Comparison of ENCODE assay signal across 8 mouse cellular contexts in the genomic region with DNA sequence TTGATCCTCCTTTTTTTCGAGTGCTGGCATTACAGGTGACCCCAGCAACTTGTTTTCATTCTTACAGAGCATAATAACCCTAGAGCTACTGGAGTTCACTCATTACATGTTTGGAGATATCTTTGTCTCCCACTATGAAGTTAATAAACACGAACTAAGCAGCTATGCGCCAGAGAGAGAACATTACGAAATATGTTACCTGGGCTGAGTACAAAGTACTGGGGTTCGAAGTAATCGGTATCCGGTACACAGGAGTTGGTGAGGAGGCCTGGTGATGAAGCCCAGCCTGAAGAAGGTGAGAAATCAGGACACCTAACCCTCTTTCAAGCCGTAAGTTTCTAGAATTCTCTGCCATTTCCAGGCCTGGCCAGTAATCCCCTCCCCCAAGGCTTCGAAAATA. TPM values are rescaled to one million over a fixed set of nuclear protein-coding genes. Genes with fewer than 3 reads are reported as not detected.
DNase-seq lines count a peak whose midpoint lies in the region; ATAC-seq and TF ChIP-seq lines count a peak whose summit lies in the region.

No protein-coding gene starts in this region.

- H3K4me2 ChIP-seq in forebrain, embryonic 14.5 days (ENCODE audit: low read length) = peak overlapping the region; percentile 83
- peak overlapping the region; percentile 81 for H3K4me2 ChIP-seq in liver, embryonic 16.5 days (ENCODE audit: low read depth, low read length)

- no peaks in the 10 kb centered on the region for H3K27me3 ChIP-seq in heart, embryonic 10.5 days (ENCODE audit: insufficient read depth, poor library complexity, severe bottlenecking)
- H3K27me3 ChIP-seq in C2C12 (ENCODE audit: control insufficient read depth, insufficient read depth, insufficient read length) = no peaks in the 10 kb centered on the region
- H3K27me3 ChIP-seq in forebrain, embryonic 14.5 days (replicated peaks; ENCODE audit: control insufficient read depth, insufficient read depth, low read length) = no peaks in the 10 kb centered on the region
- no peaks in the 10 kb centered on the region for H3K27me3 ChIP-seq in liver, embryonic 16.5 days (ENCODE audit: control insufficient read depth, insufficient read depth, low read depth, low read length)

- H3K4me1 ChIP-seq in heart, embryonic 10.5 days = peaks cover 9% of the 10 kb centered on the region; the same call in 1 of the 2 replicates
- H3K4me1 ChIP-seq in forebrain, embryonic 14.5 days (ENCODE audit: control insufficient read depth, insufficient read depth, low read length) = peaks cover 14% of the 10 kb centered on the region
- peaks cover 15% of the 10 kb centered on the region for H3K4me1 ChIP-seq in liver, embryonic 16.5 days (ENCODE audit: control insufficient read depth, low read depth, low read length)

- peak overlapping the region; percentile 18 for H3ac ChIP-seq in C2C12 (ENCODE audit: control insufficient read depth, insufficient read length, low read depth)

- peak overlapping the region; percentile 95 for H3K4me3 ChIP-seq in heart, embryonic 10.5 days
- H3K4me3 ChIP-seq in C2C12 (ENCODE audit: insufficient read depth, poor library complexity, severe bottlenecking) = peak overlapping the region; percentile 100
- peak overlapping the region; percentile 95 for H3K4me3 ChIP-seq in forebrain, embryonic 14.5 days (ENCODE audit: low read depth, low read length)
- peak overlapping the region; percentile 86 for H3K4me3 ChIP-seq in liver, embryonic 16.5 days (ENCODE audit: low read depth, low read length)

- peak overlapping the region; percentile 93; the same call in 1 of the 2 replicates for H3K27ac ChIP-seq in heart, embryonic 10.5 days
- H3K27ac ChIP-seq in forebrain, embryonic 14.5 days (ENCODE audit: low read depth, low read length) = no peak overlapping the region
- peak overlapping the region; percentile 80 for H3K27ac ChIP-seq in liver, embryonic 16.5 days (ENCODE audit: low read length)

- H3K36me3 ChIP-seq in heart, embryonic 10.5 days = peaks cover 44% of the 10 kb centered on the region
- peaks cover 30% of the 10 kb centered on the region for H3K36me3 ChIP-seq in C2C12 (ENCODE audit: control insufficient read depth, insufficient read depth)
- H3K36me3 ChIP-seq in forebrain, embryonic 14.5 days (ENCODE audit: control insufficient read depth, insufficient read depth, low read length) = peaks cover 38% of the 10 kb centered on the region
- peaks cover 18% of the 10 kb centered on the region; the same call in 1 of the 2 replicates for H3K36me3 ChIP-seq in liver, embryonic 16.5 days (ENCODE audit: control insufficient read depth, insufficient read depth)

- H3K79me2 ChIP-seq in C2C12 (ENCODE audit: control insufficient read depth, insufficient read depth) = peaks cover 56% of the 10 kb centered on the region

- H3K79me3 ChIP-seq in C2C12 (ENCODE audit: low read depth) = peaks cover 40% of the 10 kb centered on the region

- peak overlapping the region; percentile 84; the same call in 1 of the 2 replicates for H3K9ac ChIP-seq in forebrain, embryonic 14.5 days (ENCODE audit: low read length)
- peak overlapping the region; percentile 80 for H3K9ac ChIP-seq in liver, embryonic 16.5 days (ENCODE audit: low read depth, low read length)

- peak; percentile 13; the same call in 1 of the 2 replicates for ATAC-seq in forebrain, embryonic 14.5 days
- peak; percentile 53 for ATAC-seq in liver, embryonic 16.5 days (ENCODE audit: low read depth)
- no peak for ATAC-seq in inflammation-experienced regulatory T-cells, adult 6 months

- TF ChIP-seq CTCF in C2C12 (IDR thresholded peaks at IDR 0.05; ENCODE audit: control insufficient read depth, insufficient read depth, insufficient read length) = no peak

- 71% methylated on average over 9 of the region's 9 CpGs for WGBS in heart, embryonic 10.5 days
- 79% methylated on average over 9 of the region's 9 CpGs for WGBS in forebrain, embryonic 14.5 days
- 62% methylated on average over 9 of the region's 9 CpGs for WGBS in liver, embryonic 16.5 days (ENCODE audit: insufficient replicate concordance)

- 0 out of 2 replicates have a peak, but pooled peaks cover 6% of the 10 kb centered on the region for H3K9me3 ChIP-seq in heart, embryonic 10.5 days
- peaks cover 3% of the 10 kb centered on the region; the same call in 1 of the 2 replicates for H3K9me3 ChIP-seq in forebrain, embryonic 14.5 days (replicated peaks; ENCODE audit: control insufficient read depth, low read length)
- peaks cover 2% of the 10 kb centered on the region; the same call in 1 of the 2 replicates for H3K9me3 ChIP-seq in liver, embryonic 16.5 days (replicated peaks; ENCODE audit: control insufficient read depth, low read length)

- DNase-seq in heart, embryonic 10.5 days (ENCODE audit: low spot score) = no peak
- no peak for DNase-seq in heart, postnatal 4 days
- DNase-seq in forebrain, embryonic 14.5 days (ENCODE audit: low spot score) = no peak
- DNase-seq in right cerebral cortex, postnatal 25 days = no peak
- DNase-seq in layer of hippocampus, postnatal 10 days (ENCODE audit: low spot score in 2 of 2) = no peak

TF ChIP-seq in C2C12, 6 proteins besides CTCF, POLR2A, EP300 and RAD21:
- no peak for TF ChIP-seq MYOG (IDR thresholded peaks at IDR 0.05; ENCODE audit: control insufficient read depth, extremely low read depth, insufficient read length)
- TF ChIP-seq CEBPB (IDR thresholded peaks at IDR 0.05; ENCODE audit: low read depth) = no peak
- TF ChIP-seq MAX (IDR thresholded peaks at IDR 0.05) = no peak
- TF ChIP-seq FOSL1 (IDR thresholded peaks at IDR 0.05; ENCODE audit: insufficient read depth, low read length, poor library complexity, severe bottlenecking) = no peak
- no peak for TF ChIP-seq USF1 (IDR thresholded peaks at IDR 0.05; ENCODE audit: low read depth)
- TF ChIP-seq MYOD1 (IDR thresholded peaks at IDR 0.05; ENCODE audit: control insufficient read depth, insufficient read length, low read depth) = no peak

RNA-seq across cellular contexts. Expression of a gene that starts 0.7 kb away (rescaled TPM):
- 37.5 and 39.3 TPM in 2 replicates for polyA plus RNA-seq in heart, embryonic 10.5 days (2016; fragmentation: Nextera tagmentation; extraction: Ambion mirVana)
- 10 to 100 TPM; 17.9 to 20.3 TPM for total RNA-seq in heart, postnatal 4 days (2021)
- 19.5 TPM for polyA plus RNA-seq in C2C12 (2012; fragmentation: generic; extraction: Trizol)
- polyA plus RNA-seq in forebrain, embryonic 14.5 days (2014; fragmentation: Nextera tagmentation; extraction: Ambion mirVana) = 45.9 and 46.0 TPM in 2 replicates
- polyA plus RNA-seq in liver, embryonic 16.5 days (2015; fragmentation: Nextera tagmentation; extraction: Ambion mirVana) = 38.8 and 39.0 TPM in 2 replicates
- polyA plus RNA-seq in inflammation-experienced regulatory T-cells, adult 6 months (2017; shearing (Covaris generic)) = 10 to 100 TPM; 24.6 to 32.9 (median 30.1) TPM
- total RNA-seq in layer of hippocampus, postnatal 10 days (2021) = 10 to 100 TPM; 37.7 to 42.8 TPM

RNA-seq across cellular contexts. Expression of a gene that starts 0.8 kb away (rescaled TPM):
- 109 and 150 TPM in 2 replicates for polyA plus RNA-seq in heart, embryonic 10.5 days (2016; fragmentation: Nextera tagmentation; extraction: Ambion mirVana)
- 10 to 100 TPM; 76.2 to 80.2 TPM for total RNA-seq in heart, postnatal 4 days (2021)
- 90.9 TPM for polyA plus RNA-seq in C2C12 (2012; fragmentation: generic; extraction: Trizol)
- polyA plus RNA-seq in forebrain, embryonic 14.5 days (2014; fragmentation: Nextera tagmentation; extraction: Ambion mirVana) = 78.3 and 82.6 TPM in 2 replicates
- polyA plus RNA-seq in liver, embryonic 16.5 days (2015; fragmentation: Nextera tagmentation; extraction: Ambion mirVana) = 30.9 and 37.8 TPM in 2 replicates
- 10 to 100 TPM; 48.9 to 70.1 (median 58.1) TPM for polyA plus RNA-seq in inflammation-experienced regulatory T-cells, adult 6 months (2017; shearing (Covaris generic))
- total RNA-seq in layer of hippocampus, postnatal 10 days (2021) = 100 to 1,000 TPM; 135 to 165 TPM

RNA-seq across cellular contexts. Expression of a gene that starts 15.8 kb away (rescaled TPM):
- 40.8 and 43.8 TPM in 2 replicates for polyA plus RNA-seq in heart, embryonic 10.5 days (2016; fragmentation: Nextera tagmentation; extraction: Ambion mirVana)
- total RNA-seq in heart, postnatal 4 days (2021) = 10 to 100 TPM; 28.5 to 29.8 TPM
- polyA plus RNA-seq in C2C12 (2012; fragmentation: generic; extraction: Trizol) = 44.8 TPM
- polyA plus RNA-seq in forebrain, embryonic 14.5 days (2014; fragmentation: Nextera tagmentation; extraction: Ambion mirVana) = 53.9 and 60.5 TPM in 2 replicates
- 17.5 and 19.7 TPM in 2 replicates for polyA plus RNA-seq in liver, embryonic 16.5 days (2015; fragmentation: Nextera tagmentation; extraction: Ambion mirVana)
- polyA plus RNA-seq in inflammation-experienced regulatory T-cells, adult 6 months (2017; shearing (Covaris generic)) = 10 to 100 TPM; 35.5 to 41.7 (median 39.7) TPM
- total RNA-seq in layer of hippocampus, postnatal 10 days (2021) = 10 to 100 TPM; 30.9 to 33.7 TPM

RNA-seq across cellular contexts. Expression of a gene that starts 15.9 kb away (rescaled TPM):
- 0.87 and 1.3 TPM in 2 replicates for polyA plus RNA-seq in heart, embryonic 10.5 days (2016; fragmentation: Nextera tagmentation; extraction: Ambion mirVana)
- under 1 TPM; 0.50 TPM for total RNA-seq in heart, postnatal 4 days (2021)
- polyA plus RNA-seq in C2C12 (2012; fragmentation: generic; extraction: Trizol) = 0.05 TPM
- polyA plus RNA-seq in forebrain, embryonic 14.5 days (2014; fragmentation: Nextera tagmentation; extraction: Ambion mirVana) = 3.0 and 5.2 TPM in 2 replicates
- 0.20 and 0.28 TPM in 2 replicates for polyA plus RNA-seq in liver, embryonic 16.5 days (2015; fragmentation: Nextera tagmentation; extraction: Ambion mirVana)
- 1 to 10 TPM in 1 of 3 experiments, under 1 TPM in 1, not detected in 1; 0.54 to 1.4 TPM for polyA plus RNA-seq in inflammation-experienced regulatory T-cells, adult 6 months (2017; shearing (Covaris generic))
- 1 to 10 TPM; 6.3 to 8.6 TPM for total RNA-seq in layer of hippocampus, postnatal 10 days (2021)

RNA-seq across cellular contexts. Expression of a gene that starts 25.2 kb away (rescaled TPM):
- 0.38 and 1.3 TPM in 2 replicates for polyA plus RNA-seq in heart, embryonic 10.5 days (2016; fragmentation: Nextera tagmentation; extraction: Ambion mirVana)
- total RNA-seq in heart, postnatal 4 days (2021) = under 1 TPM; 0.07 TPM
- 0.06 TPM for polyA plus RNA-seq in C2C12 (2012; fragmentation: generic; extraction: Trizol)
- polyA plus RNA-seq in forebrain, embryonic 14.5 days (2014; fragmentation: Nextera tagmentation; extraction: Ambion mirVana) = 0.11 and 0.32 TPM in 2 replicates
- 0.09 and 0.13 TPM in 2 replicates for polyA plus RNA-seq in liver, embryonic 16.5 days (2015; fragmentation: Nextera tagmentation; extraction: Ambion mirVana)
- polyA plus RNA-seq in inflammation-experienced regulatory T-cells, adult 6 months (2017; shearing (Covaris generic)) = under 1 TPM in 2 of 3 experiments, not detected in 1; 0.09 to 0.25 TPM
- total RNA-seq in layer of hippocampus, postnatal 10 days (2021) = 1 to 10 TPM; 1.8 to 1.9 TPM
